Mouse (Mus musculus) ES-Bruce4 (cell line): Measurements from ENCODE around the gene Gab2.

Experiments
- CTCF ChIP-seq: IDR thresholded peaks from one replicate; pipeline ENCODE4 v1.8.1; 2011; ENCODE audit warnings: low read depth, low read length
- EP300 ChIP-seq: IDR thresholded peaks from 2 replicates; pipeline ENCODE4 v1.6.1; 2011; ENCODE audit warnings: low read depth, low read length; ENCODE audit not compliant: insufficient read depth
- POLR2A ChIP-seq: IDR thresholded peaks from one replicate; pipeline ENCODE4 v1.8.1; 2011; ENCODE audit warnings: low read length; ENCODE audit not compliant: insufficient read depth

DNA sequence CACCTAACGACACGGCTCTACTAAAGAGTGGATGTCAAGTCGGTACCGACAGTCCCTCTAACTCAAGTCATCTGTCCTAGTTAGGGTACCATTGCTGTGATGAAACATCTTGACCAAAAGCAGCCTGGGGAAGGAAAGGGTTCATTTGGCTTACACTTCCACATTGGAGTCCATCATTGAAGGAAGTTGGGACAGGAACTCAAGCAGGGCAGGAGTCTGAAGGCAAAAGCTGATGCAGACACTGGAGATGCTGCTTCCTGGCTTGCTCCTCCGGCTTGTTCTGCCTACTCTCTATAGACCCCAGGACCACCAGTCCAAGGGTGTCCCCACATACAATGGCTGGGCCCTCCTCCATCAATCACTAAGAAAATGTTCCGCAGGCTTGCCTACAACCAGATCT, 234.3 kb downstream of the Gab2 start:
- TF ChIP-seq EP300 (no peak), CTCF (no peak), POLR2A (no peak)
